Mouse (Mus musculus) limb, embryonic 14.5 days (tissue): Measurements from ENCODE around the gene Man1a2. TPM values are rescaled to one million over a fixed set of nuclear protein-coding genes. Genes with fewer than 3 reads are reported as not detected.

Experiments
- ATAC-seq: fragments of 200-750 bp; cut with Nextera tagmentation; 2 replicates; pipeline ENCODE4 v1.8.0; 2017; ENCODE audit warnings: low read depth, moderate number of reproducible peaks, moderate TSS enrichment; ENCODE audit not compliant: low FRiP score
- DNase-seq: peaks from one replicate; pipeline ENCODE4 v3.0.0-alpha.2; 2015; ENCODE audit warnings: low spot score
- H3K27ac ChIP-seq: fragments of 300-500 bp; sonication (generic); replicated peaks from 2 replicates; pipeline ENCODE4 v1.5.1; 2014; ENCODE audit warnings: low read depth, mild to moderate bottlenecking, low read length, moderate library complexity, mixed read lengths
- H3K27me3 ChIP-seq: fragments of 300-500 bp; sonication (generic); 2 replicates; pipeline ENCODE4 v1.6.1; 2014; ENCODE audit warnings: low read length, mixed read lengths; ENCODE audit not compliant: control insufficient read depth, insufficient read depth
- H3K36me3 ChIP-seq: fragments of 300-500 bp; sonication (generic); 2 replicates; pipeline ENCODE4 v1.6.1; 2014; ENCODE audit warnings: mild to moderate bottlenecking, low read length, moderate library complexity, mixed read lengths; ENCODE audit not compliant: control insufficient read depth, insufficient read depth
- H3K4me1 ChIP-seq: fragments of 300-500 bp; sonication (generic); 2 replicates; pipeline ENCODE4 v1.6.1; 2014; ENCODE audit warnings: antibody characterized with exemption, low read length, mixed read lengths; ENCODE audit not compliant: control insufficient read depth, insufficient read depth
- H3K4me2 ChIP-seq: fragments of 300-500 bp; sonication (generic); replicated peaks from 2 replicates; pipeline ENCODE4 v1.6.1; 2014; ENCODE audit warnings: low read depth, mild to moderate bottlenecking, low read length, moderate library complexity; ENCODE audit not compliant: severe bottlenecking
- H3K4me3 ChIP-seq: fragments of 300-500 bp; sonication (generic); replicated peaks from 2 replicates; pipeline ENCODE4 v1.5.1; 2014; ENCODE audit warnings: low read length
- H3K9ac ChIP-seq: fragments of 300-500 bp; sonication (generic); 2 replicates; pipeline ENCODE4 v1.6.1; 2014; ENCODE audit warnings: mild to moderate bottlenecking, low read depth, low read length, moderate library complexity; ENCODE audit not compliant: severe bottlenecking
- H3K9me3 ChIP-seq: fragments of 300-500 bp; sonication (generic); 2 replicates; pipeline ENCODE4 v1.6.1; 2016; ENCODE audit warnings: low read length; ENCODE audit not compliant: control insufficient read depth
- POLR2A ChIP-seq: fragments of 200-500 bp; IDR thresholded peaks from 2 replicates; pipeline ENCODE4 v1.8.0; 2012; ENCODE audit warnings: inconsistent platforms, mild to moderate bottlenecking, moderate library complexity, borderline replicate concordance; ENCODE audit not compliant: insufficient read depth, insufficient read length; ENCODE audit errors: extremely low read depth
- WGBS: fragments of 180-500 bp; shearing (Covaris S2); extraction: QIAGEN DNeasy Blood & Tissue Kit; methylation state at CpG from one replicate; pipeline ENCODE4 v1.1.7; 2014; 5-methylcytosine and 5-hydroxymethylcytosine counted together
- polyA plus RNA-seq, 2 experiments: library from polyadenylated mRNA; depleted of rRNA in 1 of 2; stranded (reverse) in 1 of 2; unstranded in 1 of 2; fragments of >200 nt; fragmentation: Nextera tagmentation in 1 of 2; extraction: Ambion mirVana in 1 of 2; gene quantifications; 2 replicates each; pipeline versions ENCODE4 v1.2.1 to v1.2.3; 2012 to 2014

Man1a2 gene
- polyA plus RNA-seq, 2 experiments: 16.8 to 87.1 TPM

DNA sequence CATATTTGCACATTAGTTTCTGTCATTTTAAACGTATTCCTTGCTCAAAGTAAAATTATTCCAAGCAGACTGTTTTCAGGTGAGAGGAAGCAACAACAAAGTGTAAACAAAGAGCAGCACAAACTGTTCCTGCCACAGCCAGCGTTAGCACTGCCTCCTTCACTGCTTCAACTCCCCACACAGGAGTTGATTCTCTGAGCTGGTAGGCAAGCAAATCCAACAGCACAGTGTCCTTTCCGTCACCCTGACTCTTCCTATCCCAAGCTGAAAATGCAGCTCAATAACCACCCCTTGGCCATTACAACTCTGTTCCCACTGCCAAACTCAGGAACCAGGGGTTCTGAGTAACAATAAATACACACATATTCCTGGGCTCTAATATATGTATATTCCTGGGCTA lies 2.5 kb downstream of the Man1a2 start:
- 10% methylated on average over 3 of the region's 3 CpGs for WGBS
- Histone ChIP-seq H3K4me1 (peaks cover 21% of the 10 kb centered on the region), H3K4me3 (peak overlapping the region; percentile 86), H3K4me2 (peak overlapping the region; percentile 67), H3K9ac (peak overlapping the region; percentile 50), H3K9me3 (no peaks in the 10 kb centered on the region), H3K27me3 (no peaks in the 10 kb centered on the region), H3K27ac (no peak overlapping the region), H3K36me3 (no peaks in the 10 kb centered on the region)
- ATAC-seq (no peak), DNase-seq (no peak)
- no peak for TF ChIP-seq POLR2A

DNA sequence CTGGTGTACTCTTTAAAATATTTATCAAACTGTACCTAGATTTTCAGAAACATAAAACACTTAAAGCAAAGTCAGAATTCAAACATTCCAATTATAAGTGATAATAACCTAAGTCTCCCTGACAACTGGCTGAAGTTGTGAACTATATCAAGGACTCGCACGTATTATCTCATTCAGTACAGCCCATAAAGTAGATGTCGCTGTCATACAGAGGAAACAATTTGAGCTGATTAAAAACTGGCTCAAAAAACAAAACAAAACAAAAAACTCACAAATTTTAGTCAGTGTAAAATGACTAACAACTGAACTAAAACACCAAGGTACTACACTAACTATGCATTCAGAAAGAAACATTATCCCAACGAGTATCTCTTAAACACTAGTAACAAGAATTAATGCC lies 3.0 kb downstream of the Man1a2 start:
- Histone ChIP-seq H3K9ac (peak overlapping the region; percentile 50; the same call in 1 of the 2 replicates), H3K4me1 (peaks cover 21% of the 10 kb centered on the region), H3K4me2 (peak overlapping the region; percentile 67), H3K4me3 (peak overlapping the region; percentile 86), H3K9me3 (no peaks in the 10 kb centered on the region), H3K36me3 (no peaks in the 10 kb centered on the region), H3K27ac (no peak overlapping the region), H3K27me3 (no peaks in the 10 kb centered on the region)
- no peak for TF ChIP-seq POLR2A
- DNase-seq (no peak), ATAC-seq (no peak)
- WGBS: 41% methylated on average over 4 of the region's 4 CpGs

DNA sequence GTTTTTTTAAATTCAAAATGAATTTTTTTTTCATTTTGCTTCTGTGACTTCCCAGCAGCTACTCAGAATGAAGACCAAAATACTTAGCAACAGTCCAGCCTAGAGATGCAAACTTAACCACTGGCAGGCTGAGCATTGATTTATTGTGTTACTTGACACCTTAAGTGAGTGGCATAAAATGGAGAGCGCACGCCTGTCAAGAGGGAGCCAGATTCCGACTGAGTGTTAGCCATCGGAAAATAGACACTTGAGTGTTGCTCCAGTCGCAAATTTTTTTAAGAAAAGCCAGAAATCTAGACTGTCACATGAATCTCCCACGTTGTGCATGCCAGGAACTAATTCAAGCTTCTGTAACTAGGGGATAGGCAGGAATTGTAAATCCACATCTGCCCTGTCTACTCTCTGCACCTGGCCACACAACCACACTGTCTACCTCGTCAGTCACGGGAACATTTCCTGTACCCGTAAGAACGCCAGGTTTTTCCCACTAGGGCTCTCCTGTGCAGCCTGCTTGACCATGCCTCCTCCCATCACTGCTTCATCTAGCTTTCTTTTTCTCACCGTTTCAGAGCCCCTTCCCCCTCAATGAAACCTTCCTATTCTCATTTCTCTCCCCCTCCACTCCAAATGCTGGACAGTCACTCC lies 3.7 kb downstream of the Man1a2 start:
- H3K36me3 ChIP-seq: no peaks in the 10 kb centered on the region
- H3K9ac ChIP-seq: peak overlapping the region; percentile 34; the same call in 1 of the 2 replicates
- TF ChIP-seq POLR2A: no peak
- H3K4me2 ChIP-seq: peak overlapping the region; percentile 67
- H3K9me3 ChIP-seq: 0 out of 2 replicates have a peak, but pooled peaks cover 6% of the 10 kb centered on the region
- DNase-seq: no peak
- peak overlapping the region; percentile 23 for H3K4me3 ChIP-seq
- peaks cover 18% of the 10 kb centered on the region for H3K4me1 ChIP-seq
- WGBS: 5% methylated on average over 11 of the region's 11 CpGs
- no peak for ATAC-seq
- H3K27me3 ChIP-seq: no peaks in the 10 kb centered on the region
- no peak overlapping the region for H3K27ac ChIP-seq

DNA sequence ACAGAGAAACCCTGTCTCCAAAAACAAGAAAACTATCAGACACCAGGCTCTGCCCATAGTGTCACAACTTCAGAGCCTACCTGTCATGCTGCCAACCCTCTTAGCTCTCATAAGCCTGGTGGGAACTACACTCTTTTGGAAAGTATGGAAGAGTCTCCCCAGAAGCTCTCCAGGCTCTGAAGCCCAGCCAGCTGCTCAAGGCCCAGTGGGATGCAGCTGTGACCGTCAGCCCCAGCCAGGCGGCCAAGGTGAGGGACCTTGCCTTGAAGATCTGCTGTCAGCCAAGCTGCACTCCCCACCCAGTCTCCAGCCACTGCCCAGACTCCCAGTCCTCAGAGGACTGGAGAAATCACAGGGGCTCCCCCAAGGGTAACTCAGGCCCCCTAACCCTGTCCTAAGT lies 5.1 kb downstream of the Man1a2 start:
- Histone ChIP-seq H3K9ac (no peak overlapping the region), H3K4me1 (peaks cover 18% of the 10 kb centered on the region), H3K27ac (no peak overlapping the region), H3K36me3 (no peaks in the 10 kb centered on the region), H3K9me3 (0 out of 2 replicates have a peak, but pooled peaks cover 6% of the 10 kb centered on the region), H3K4me3 (no peak overlapping the region), H3K4me2 (no peak overlapping the region), H3K27me3 (no peaks in the 10 kb centered on the region)
- no peak for TF ChIP-seq POLR2A
- WGBS: 86% methylated on average over 2 of the region's 2 CpGs
- DNase-seq (no peak), ATAC-seq (no peak)

DNA sequence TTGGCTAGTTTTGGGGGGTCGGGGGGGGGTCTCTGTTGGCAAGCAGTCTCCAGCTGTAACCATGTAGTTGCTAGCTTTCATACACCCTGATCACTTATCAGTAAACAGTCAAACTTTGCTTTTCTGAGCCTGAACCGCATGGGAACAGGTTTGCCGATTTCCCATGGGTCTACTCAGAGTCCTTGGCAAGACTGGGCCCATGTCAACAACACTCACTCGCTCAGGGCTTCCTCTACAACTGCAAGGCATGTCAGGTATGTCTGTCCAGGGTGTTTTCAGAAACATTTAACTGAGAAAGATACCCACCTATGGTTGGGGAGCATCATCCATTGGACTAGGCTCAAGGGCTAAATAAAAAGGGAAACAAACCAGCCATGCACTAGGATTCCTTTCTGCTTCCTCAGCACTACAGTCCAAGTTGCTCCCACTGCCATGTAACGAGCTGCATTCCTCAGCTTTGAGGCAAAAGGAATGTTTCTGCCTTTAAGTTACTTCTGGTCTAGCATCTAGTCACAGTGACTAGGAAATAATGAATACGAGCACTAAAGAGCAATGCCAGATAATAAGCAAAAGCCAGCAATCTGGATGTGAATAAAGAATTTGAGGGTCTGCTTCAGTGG lies 6.2 kb downstream of the Man1a2 start:
- no peak for ATAC-seq
- Histone ChIP-seq H3K27ac (no peak overlapping the region), H3K36me3 (no peaks in the 10 kb centered on the region), H3K4me2 (no peak overlapping the region), H3K9me3 (0 out of 2 replicates have a peak, but pooled peaks cover 6% of the 10 kb centered on the region), H3K27me3 (no peaks in the 10 kb centered on the region), H3K4me3 (no peak overlapping the region), H3K9ac (no peak overlapping the region), H3K4me1 (peaks cover 18% of the 10 kb centered on the region)
- TF ChIP-seq POLR2A: no peak
- DNase-seq: no peak
- 78% methylated on average over 6 of the region's 6 CpGs for WGBS

DNA sequence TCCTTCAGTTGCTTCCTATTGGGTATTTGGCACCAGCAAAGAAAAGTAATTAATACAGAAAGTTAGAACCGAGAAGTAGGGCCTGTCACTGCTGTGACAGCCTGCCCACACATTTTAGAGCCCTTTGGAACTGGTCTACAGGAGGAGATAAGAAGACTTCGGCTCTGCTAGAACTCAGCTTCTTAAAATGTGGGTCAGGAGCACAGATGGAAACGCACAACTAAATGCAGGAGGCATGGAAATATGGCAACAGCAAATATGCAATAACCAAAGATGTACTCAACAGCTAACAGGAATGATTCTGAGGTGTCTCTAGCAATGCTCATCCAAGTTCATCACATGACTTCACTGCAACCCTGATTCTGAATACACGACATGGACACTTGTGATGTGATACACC lies 10.2 kb downstream of the Man1a2 start:
- DNase-seq (no peak), ATAC-seq (no peak)
- Histone ChIP-seq H3K9ac (no peak overlapping the region), H3K27me3 (no peaks in the 10 kb centered on the region), H3K9me3 (0 out of 2 replicates have a peak, but pooled peaks cover 6% of the 10 kb centered on the region), H3K4me1 (no peaks in the 10 kb centered on the region), H3K36me3 (no peaks in the 10 kb centered on the region), H3K4me2 (no peak overlapping the region), H3K4me3 (no peak overlapping the region), H3K27ac (no peak overlapping the region)
- TF ChIP-seq POLR2A: no peak
- 90% methylated on average over 4 of the region's 4 CpGs for WGBS
